Mouse (Mus musculus) adrenal gland, postnatal 36 days (tissue): ENCODE data around the gene Nsun7. TPM values are rescaled to one million over a fixed set of nuclear protein-coding genes. Genes with fewer than 3 reads are reported as not detected.
A peak's percentile ranks its signal among the peaks of the same experiment; 100 is the strongest.

Source experiments
- DNase-seq, 2 experiments: peaks; one replicate each; pipeline ENCODE4 v3.0.0; 2021; ENCODE audit warnings: mixed read lengths in 1 of 2
- total RNA-seq, 2 experiments: library from RNA; stranded (reverse); gene quantifications; 2 replicates each; pipeline ENCODE4 v1.2.3; 2021

Nsun7 gene
- total RNA-seq, 2 experiments from 2014 or later: 0.49 to 0.56 TPM

DNA sequence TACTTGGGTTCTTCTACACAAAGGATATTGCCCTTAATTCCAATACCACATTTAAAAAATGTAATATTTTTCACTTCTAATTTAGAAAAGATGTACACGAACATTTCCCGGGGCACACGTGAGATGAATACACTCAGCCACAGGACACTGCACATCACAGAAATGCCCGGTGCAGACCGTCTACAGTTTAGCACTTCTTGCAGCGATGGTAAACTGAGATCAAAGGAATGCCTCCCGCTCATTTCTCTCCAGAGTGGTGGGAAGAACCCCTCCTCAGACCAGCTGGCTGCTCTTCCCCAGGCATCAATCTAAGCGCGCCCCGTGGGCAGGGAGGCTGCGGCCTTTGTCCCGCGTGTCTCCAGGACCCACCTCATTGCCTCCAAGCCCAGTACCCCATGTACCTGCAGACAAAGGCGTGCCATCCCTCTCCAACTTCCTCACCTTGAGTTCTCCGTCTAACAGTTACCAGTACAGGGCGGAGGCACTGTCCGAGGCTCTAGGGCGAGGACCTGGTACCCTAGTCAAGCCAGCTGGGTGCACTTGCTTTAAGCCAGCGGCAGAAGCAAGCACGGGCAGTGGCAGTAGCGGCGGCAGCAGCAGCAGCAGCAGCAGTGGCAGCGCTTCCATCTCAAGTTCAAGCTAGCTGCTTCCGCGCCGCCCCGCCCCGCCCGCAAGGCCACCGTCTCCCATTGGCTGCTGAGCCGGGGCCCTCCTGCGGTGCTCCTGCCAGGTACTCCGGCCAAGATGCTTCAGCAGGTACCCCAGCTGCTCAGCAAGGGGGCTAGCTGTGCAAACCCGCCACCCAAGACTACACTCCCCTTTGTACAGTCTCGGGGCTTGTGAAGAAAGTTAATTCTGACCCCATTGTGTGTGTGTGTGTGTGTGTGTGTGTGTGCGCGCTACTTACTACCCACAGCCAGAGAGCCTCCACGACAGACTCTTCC, 77.6 kb downstream of the Nsun7 start:
- peak; percentile 70 to 74 for DNase-seq

GRCm38 (mm10) chr5:66337969-66338345, 78.3 kb downstream of the Nsun7 start:
- DNase-seq: peak; percentile 37 to 53

GRCm38 (mm10) chr5:66338583-66338982, 78.9 kb downstream of the Nsun7 start:
- DNase-seq: peak in 1 of 2 experiments; percentile 30

DNA sequence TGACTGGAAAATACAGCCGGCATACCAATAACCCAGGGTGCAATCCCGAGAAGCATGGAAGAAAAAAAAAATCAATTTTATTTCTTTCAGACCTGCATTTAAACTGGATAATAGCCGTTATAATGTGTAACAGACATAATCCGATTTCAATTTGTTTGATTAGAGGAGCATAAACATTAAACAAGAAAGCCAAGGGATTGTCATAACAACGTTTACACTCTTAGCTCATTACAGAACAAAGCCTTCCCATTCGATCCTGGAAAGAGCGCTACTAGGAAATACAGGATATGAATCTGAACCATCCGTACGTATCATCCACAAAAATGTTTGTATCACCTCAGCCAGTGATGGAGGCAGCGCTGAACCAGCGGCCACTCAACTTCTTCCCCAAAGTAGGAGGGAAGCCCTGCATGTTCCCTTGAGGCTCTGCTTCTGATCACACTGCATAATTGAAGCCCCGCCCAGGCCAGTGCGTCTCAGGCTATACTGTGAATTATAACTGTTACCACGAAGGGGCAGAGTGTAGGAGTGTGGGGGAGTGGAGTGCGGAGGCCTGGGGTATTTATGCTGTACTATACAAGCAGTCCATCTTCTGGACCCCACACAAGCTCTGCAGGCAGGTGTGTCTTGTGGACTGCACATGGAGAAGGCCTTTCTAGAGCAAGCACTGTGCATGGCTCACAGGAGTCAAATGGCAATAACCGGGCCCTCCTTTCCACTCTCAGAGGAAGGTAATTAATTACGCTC, 80.8 kb downstream of the Nsun7 start:
- DNase-seq: no peak

- no peak for DNase-seq
Measured at GRCm38 (mm10) chr5:66341848-66342247, 82.2 kb downstream of the Nsun7 start.

DNA sequence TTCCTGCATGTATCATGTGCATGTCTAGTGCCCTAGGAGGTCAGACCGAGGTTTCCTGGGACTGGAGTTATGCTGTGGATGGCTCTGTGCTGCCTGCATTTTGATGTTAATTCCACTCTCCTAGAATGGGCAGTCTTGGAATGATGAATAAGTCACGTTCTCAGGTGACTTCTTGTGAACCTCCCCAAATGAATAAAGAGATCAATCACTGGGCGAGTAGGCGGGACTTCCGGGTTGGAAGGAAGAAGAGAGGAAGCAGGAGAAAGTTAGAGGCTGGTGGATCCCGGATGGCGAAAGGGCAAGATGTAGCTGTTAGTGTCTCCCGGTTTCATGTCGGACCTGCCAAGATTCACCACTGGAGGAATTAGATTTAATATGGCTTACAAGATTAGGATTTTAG, 82.6 kb downstream of the Nsun7 start:
- no peak for DNase-seq

DNA sequence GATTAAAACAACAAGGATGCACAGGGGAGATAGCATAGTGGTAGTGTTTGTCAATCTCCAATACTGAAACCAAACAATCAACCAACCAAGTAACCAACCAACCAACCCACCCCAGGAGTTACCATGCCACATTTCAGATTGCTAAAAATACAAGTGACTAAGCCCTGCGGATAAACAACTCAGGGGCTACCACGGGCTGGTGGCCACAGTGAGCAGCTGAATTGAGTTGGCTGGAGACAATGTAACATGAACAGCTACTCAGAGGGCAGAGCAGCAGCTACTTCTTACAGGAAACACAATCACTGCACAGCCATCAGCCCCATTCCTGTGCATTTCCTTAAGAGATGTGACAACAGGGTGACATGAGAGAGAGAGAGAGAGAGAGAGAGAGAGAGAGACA, 84.5 kb downstream of the Nsun7 start:
- DNase-seq: no peak

DNA sequence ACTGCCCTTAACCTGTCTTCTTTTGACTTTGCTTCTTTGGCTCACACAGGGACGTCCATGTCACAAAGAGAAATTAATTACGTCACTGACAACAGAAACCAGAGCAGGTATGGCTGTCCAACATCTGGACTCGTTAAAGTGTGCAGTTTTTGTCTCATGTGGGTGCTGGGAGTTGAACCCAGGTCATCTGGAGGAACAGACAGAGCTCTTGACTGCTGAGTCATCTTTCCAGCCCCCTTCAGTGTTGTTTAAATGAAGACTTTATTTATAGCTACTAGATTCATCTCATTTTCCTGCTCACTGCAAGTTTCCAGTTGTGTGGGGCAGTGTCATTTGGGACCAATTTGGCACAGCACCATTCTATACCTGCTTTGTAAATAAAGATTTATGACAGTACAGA, 85.4 kb downstream of the Nsun7 start:
- no peak for DNase-seq

DNA sequence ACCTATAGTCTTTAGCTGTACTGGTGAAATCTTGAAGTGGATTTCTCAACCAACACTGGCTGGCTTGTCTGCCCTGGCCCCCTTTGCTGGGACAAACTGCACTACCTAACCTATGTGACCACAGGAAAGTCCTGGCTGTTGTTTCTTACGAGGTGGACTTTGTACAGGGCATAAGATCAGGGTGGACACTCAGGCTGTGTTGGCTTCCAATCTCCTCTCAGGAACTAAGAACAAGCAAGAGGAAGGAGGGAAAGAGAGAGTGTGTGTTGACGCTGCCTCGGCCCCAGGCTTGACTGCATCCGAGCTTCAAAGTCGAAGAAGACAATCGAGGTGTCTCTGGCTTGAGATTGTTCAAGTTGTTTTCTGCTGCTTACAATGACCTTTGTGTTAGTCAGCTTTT, 87.1 kb downstream of the Nsun7 start:
- no peak for DNase-seq

Other genes starting within 250 kb of the Nsun7 start
- 100 to 1,000 TPM; 102 to 121 TPM for gene Rbm47, start 86.8 kb upstream of the Nsun7 start, total RNA-seq